Mouse (Mus musculus) kidney, postnatal 4 days (tissue): Measurements from ENCODE around the gene Gm20388.
A peak's percentile ranks its signal among the peaks of the same experiment; 100 is the strongest.

Experiments used
- DNase-seq, 2 experiments: peaks; one replicate each; pipeline ENCODE4 v3.0.0; 2021; ENCODE audit warnings: mixed read lengths in 2 of 2

The Gm20388 gene

GRCm38 (mm10) chr8:124056832-124057655 lies 4146.4 kb downstream of the Gm20388 start:
- DNase-seq = no peak

DNA sequence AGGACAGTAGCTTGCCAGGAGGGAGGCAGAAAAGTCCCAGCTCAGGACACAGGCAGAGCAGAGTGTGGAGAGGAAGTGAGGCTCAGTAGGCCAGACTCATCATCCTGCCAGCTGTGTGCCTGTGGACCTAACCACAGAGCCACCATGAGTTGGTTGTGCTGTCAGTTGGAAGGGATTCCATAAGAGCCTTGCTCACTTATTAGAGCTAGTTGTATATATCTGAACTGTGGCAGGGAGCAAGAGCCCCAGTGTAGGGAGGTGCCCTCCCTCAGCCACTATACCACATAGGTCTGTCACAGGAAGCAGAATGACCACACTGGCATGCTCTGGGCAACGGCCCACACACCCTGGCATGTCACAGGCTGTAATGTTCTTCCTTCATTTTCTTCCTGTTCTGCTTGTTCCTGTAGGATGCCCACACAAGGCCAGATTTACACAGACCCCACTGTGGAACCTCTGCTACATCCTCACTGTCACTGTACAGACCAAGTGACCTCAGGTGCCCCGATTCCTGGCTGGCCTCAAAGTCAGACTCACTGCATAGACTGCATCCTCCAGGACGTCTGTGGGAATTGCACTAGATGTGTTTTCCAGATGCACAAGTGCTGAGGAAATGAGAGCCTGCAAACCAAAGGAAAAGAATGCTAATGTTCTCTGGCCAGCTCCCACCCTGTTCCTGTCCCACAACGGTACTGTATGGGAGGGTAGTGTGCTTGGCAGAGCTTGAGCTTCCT lies 4155.9 kb downstream of the Gm20388 start:
- DNase-seq = peak in 1 of 2 experiments; percentile 31

GRCm38 (mm10) chr8:124067059-124067750 lies 4156.6 kb downstream of the Gm20388 start:
- DNase-seq = no peak

- peak; percentile 24 to 48 for DNase-seq
Measured at GRCm38 (mm10) chr8:124070363-124071324, 4160.0 kb downstream of the Gm20388 start.

GRCm38 (mm10) chr8:124075977-124076376 lies 4165.3 kb downstream of the Gm20388 start:
- no peak for DNase-seq

- DNase-seq = no peak
Measured at GRCm38 (mm10) chr8:124076416-124076815, 4165.8 kb downstream of the Gm20388 start.

- no peak for DNase-seq
Measured at GRCm38 (mm10) chr8:124077377-124077776, 4166.7 kb downstream of the Gm20388 start.

DNA sequence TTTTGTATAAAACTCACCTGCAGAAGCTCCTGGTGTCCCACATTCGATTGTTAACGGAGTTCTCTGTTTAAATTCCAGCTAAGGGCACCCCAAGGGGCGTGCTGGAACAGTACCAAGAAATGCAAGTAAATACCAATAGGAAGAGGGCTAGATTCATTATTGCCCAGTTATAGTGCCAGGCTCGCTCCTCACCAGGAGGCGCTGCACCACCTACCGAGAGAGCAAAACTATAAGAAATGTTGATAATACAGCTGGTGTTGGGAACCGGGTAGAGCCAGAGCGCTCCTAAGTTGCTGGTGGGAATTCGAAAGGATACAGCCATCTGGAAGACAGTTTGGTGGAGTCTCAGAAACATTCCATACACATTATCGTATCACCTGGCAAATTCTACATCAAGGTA lies 4167.4 kb downstream of the Gm20388 start:
- DNase-seq = peak; percentile 53 to 55

DNA sequence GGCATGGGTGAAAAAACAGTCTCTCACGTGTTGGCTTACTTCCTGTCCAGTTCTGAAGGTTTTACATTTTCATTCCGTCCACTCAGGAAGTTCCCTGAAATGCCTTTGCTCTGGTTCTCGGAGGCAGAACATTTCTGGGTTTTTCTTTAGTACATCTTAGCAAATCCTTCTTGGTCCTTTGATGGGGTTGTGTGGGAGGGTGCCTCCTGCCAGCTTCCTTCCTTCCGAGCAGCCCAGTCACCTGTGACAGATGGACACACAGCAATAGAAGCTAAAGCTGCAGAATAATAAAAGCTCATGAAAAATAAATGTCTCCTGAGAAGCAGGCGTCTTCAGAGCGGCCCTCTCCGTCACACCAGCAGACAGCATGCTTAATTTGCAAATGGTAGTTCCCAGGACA lies 4168.3 kb downstream of the Gm20388 start:
- DNase-seq = no peak

DNA sequence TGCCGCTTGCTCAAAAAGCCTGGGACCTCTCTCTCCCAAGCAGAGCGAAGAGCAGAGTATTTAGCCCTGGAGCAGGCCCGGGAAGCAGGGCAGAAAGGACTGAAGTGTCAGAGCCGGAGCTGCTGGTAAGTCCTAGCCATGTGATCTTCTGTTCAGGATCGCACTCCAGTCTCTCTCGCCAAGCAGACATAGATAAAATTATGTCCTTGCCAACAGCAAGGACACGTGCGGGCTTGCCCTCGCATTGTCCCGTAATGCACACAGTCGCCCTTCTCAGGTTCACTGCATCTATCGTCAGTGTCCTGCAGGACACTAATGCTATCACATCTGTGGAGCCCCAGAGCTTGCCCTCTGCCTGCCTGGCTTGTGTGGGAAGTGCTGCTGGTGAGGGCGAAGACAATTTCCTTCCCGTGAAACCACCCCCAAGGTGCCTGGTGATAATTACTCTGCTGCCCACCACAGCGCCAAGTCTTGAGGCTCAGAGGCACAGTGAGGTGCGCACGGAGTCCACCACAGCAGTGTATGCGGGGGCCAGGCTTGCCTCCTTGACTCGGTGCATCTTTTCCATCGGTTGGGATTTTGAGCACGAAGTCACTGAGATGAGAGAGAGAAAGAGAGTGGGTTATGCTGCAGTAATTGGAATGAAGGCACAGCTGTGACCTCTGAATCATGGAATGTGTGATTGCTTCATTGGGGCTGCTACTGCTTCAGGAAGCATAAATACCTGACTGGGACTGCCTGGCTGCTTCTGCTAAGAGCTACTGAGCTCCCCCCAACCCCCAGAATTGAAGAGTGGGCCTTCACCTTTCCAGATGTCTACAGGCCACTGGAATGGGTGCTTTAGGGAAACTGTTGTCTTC lies 4170.1 kb downstream of the Gm20388 start:
- no peak for DNase-seq

DNA sequence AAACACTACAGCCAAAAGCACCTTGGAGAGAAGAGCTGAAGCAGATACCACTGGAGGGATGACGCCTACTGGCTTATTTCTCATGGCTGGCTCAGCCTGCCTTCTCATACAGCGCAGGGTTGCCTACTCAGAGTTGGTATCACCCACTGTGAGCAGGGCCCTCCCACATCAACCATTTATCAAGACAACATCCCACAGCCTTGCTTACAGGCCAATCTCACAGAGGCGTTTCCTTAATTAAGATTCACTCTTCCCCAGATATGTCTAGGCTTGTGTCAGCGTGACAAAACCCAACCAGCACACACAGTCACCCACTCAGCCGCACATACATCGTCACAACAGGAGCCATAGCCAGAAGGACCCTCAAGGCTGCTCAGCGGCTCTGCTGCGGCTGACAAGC lies 4172.0 kb downstream of the Gm20388 start:
- DNase-seq = no peak

DNA sequence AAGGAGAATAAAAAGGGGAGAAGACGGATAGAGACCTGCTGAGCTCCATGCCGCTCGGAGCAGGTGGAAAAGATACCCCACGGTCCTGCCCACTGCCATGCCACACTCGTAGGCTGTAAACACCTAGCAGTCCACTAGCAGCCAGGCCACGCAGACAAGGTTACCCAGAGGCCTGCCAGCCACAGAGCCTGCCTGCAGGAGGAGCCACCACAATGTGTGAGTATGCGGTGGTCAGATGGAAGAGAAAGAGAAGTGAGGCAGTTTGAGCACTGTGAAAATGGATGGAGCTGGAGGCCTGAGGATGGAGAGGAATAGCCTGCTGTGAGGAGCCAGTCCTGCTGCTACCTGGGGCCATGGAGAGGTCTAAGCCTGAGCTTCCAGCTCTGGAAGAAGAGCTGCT lies 4173.0 kb downstream of the Gm20388 start:
- DNase-seq = no peak

DNA sequence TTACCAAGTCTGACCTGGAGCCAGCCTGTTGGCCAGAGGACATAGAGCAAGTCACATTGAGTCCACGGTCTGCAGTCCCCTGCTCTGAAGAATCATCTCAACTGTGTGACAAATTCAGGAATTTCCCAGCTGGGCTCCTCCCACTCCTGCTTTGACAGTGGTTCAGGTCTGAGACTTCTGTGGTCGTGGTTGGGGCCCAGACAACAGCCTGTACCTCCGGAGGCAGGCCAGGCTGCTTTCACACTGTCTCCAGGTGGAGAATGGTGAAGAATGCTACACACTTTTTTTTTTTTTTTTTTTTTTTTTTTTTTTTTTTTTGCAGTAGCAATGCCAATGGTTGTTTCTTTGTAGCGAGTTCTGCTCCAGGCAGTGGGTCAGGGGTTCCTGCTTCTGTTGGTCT lies 4175.0 kb downstream of the Gm20388 start:
- no peak for DNase-seq

- DNase-seq = no peak
Measured at GRCm38 (mm10) chr8:124088092-124088613, 4177.5 kb downstream of the Gm20388 start.

DNA sequence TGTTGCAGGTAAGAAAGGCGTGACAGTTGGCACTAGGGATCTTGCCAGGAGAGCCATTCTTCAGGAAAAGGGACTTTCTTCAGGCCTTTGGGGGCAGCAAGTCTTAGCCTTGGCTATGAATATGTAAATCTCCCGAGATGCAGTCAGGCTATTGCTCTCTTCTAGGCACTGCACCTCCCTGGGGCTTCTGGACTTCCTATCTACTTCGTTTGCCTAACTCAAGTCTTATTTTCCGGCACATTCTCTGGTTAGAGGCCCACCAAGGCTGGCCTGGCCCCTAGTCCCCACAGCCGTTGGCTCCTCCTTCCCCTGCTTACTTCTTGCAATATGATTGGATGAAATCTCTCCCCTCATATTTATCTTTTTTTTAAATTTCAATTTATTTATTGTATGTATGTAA lies 4178.4 kb downstream of the Gm20388 start:
- DNase-seq = no peak

DNA sequence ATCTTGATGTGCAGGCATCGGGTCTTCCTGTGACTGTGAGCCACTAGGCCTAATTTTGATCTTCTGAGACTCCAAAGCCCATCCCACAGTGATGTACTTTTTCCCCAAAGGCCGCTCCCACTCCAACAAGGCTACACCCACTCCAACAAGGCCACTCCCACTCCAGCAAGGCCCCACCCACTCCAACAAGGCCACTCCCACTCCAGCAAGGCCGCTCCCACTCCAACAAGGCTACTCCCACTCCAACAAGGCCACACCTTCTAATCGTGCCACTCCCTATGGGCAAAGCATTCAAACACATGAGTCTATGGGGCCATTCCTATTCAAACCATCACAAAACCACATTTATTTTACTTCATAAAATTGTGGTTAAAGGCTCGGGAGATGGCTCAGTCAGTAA lies 4179.8 kb downstream of the Gm20388 start:
- DNase-seq = no peak

- DNase-seq = peak; percentile 25 to 38
Measured at GRCm38 (mm10) chr8:124098953-124099622, 4188.4 kb downstream of the Gm20388 start.

GRCm38 (mm10) chr8:124099623-124099965 lies 4189.0 kb downstream of the Gm20388 start:
- no peak for DNase-seq

DNA sequence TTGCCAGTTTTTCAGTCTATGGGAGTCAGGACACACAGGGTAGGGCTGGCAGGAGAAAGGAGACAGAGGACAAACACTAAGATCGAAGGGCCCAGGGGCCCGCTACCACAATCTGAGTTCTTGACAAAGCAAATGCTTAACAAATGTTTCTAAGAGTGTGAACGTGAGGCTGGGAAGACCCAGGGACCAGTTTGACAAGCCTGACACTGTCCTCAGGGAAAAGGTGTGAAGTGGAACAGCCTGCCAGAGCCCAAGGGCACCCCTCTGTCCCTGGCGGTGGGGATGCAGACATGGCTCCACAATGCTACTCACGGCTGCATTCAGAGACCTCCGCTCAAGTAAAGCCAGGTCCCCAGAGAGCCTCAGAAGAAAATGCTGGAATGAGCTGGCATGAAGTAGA lies 4195.2 kb downstream of the Gm20388 start:
- no peak for DNase-seq
